Mouse (Mus musculus) liver, adult 2 months (tissue): ENCODE results near the gene Dnajc27.

ENCODE experiments used
- CTCF ChIP-seq: fragments of 200-500 bp; IDR thresholded peaks from 2 replicates; pipeline ENCODE4 v1.5.1; 2011; ENCODE audit warnings: low read depth, low read length, control low read depth
- POLR2A ChIP-seq: fragments of 200-500 bp; IDR thresholded peaks from 2 replicates; pipeline ENCODE4 v1.6.1; 2011; ENCODE audit warnings: low read length, control low read depth; ENCODE audit not compliant: insufficient read depth; ENCODE audit errors: extremely low read depth

DNA sequence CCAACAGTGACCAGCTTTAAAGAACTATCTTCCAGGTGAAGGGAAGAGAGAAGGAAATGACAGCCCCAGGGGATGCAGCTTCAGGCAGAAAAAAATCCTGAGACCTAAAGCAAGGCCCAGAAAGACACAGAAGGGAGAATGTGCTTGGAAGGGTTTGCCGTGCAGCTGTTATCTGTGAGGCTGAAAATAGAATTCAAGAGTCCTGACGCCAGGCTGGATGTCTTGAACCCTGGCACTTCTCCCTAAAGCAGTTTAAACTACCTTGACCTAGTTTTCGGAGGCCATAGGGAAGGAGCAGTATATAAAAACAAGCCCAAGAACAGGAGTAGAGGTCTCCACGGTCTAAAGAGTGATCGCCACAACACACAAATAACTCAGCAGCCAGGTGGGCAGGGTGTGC is 40.0 kb upstream of the Dnajc27 start:
- no peak for TF ChIP-seq POLR2A
- TF ChIP-seq CTCF, result no peak
